Mouse (Mus musculus): ENCODE data around the gene Adnp. TPM values are rescaled to one million over a fixed set of nuclear protein-coding genes. Genes with fewer than 3 reads are reported as not detected.

Gene Adnp
- polyA plus RNA-seq, 1 experiment from 2014 or later = 7.9 TPM

DNA sequence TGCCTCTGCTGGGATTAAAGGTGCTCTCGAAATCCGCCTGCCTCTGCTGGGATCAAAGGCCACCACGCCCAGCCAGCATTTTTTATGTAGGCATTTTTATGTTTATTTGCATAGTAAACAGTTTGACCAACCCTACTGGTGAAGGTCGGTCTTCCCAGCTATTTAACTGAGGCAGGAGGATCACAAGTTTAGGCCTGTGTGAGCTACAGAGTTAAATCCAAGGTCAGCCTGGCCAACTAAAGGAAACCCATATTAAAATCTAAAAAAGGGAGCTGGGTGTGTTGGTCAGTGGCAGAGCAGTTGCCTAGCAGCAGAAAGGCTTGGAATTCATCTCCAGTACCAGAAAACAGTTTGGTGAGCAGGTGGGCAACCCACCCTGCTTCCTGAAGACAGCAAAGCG lies 26.4 kb upstream of the Adnp start:
- peaks cover 44% of the 10 kb centered on the region for H3K4me1 ChIP-seq
- peaks cover 20% of the 10 kb centered on the region for H3K36me3 ChIP-seq
- WGBS = 89% methylated on average over 5 of the region's 5 CpGs
- no peak overlapping the region for H3K27ac ChIP-seq (replicated peaks)
- no peak overlapping the region for H3K4me3 ChIP-seq (replicated peaks)
- no peak overlapping the region for H3K4me2 ChIP-seq
- no peak overlapping the region for H3K9ac ChIP-seq (replicated peaks)
- H3K9me3 ChIP-seq (replicated peaks) = no peaks in the 10 kb centered on the region
- H3K27me3 ChIP-seq (replicated peaks) = no peaks in the 10 kb centered on the region
- no peak for ATAC-seq (ENCODE audit: low FRiP score)

GRCm38 (mm10) chr2:168231471-168231829 lies 24.5 kb upstream of the Adnp start:
- 68% methylated on average over 31 of the region's 33 CpGs for WGBS
- no peak for ATAC-seq (ENCODE audit: low FRiP score)

GRCm38 (mm10) chr2:168230773-168231470 lies 24.0 kb upstream of the Adnp start:
- WGBS = 2% methylated on average over 102 of the region's 105 CpGs
- peak overlapping the region; percentile 84 for H3K9ac ChIP-seq (replicated peaks)

More at GRCm38 (mm10) chr2:168231471-168231829, 24.5 kb upstream of the Adnp start:
- peaks cover 52% of the 10 kb centered on the region for H3K4me1 ChIP-seq
- H3K4me3 ChIP-seq (replicated peaks) = peak overlapping the region; percentile 96
- peak overlapping the region; percentile 84 for H3K9ac ChIP-seq (replicated peaks)
- no peaks in the 10 kb centered on the region for H3K27me3 ChIP-seq (replicated peaks)
- H3K4me2 ChIP-seq = peak overlapping the region; percentile 99
- H3K27ac ChIP-seq (replicated peaks) = peak overlapping the region; percentile 98; the same call in 1 of the 2 replicates
- H3K36me3 ChIP-seq = peaks cover 24% of the 10 kb centered on the region
- H3K9me3 ChIP-seq (replicated peaks) = no peaks in the 10 kb centered on the region

DNA sequence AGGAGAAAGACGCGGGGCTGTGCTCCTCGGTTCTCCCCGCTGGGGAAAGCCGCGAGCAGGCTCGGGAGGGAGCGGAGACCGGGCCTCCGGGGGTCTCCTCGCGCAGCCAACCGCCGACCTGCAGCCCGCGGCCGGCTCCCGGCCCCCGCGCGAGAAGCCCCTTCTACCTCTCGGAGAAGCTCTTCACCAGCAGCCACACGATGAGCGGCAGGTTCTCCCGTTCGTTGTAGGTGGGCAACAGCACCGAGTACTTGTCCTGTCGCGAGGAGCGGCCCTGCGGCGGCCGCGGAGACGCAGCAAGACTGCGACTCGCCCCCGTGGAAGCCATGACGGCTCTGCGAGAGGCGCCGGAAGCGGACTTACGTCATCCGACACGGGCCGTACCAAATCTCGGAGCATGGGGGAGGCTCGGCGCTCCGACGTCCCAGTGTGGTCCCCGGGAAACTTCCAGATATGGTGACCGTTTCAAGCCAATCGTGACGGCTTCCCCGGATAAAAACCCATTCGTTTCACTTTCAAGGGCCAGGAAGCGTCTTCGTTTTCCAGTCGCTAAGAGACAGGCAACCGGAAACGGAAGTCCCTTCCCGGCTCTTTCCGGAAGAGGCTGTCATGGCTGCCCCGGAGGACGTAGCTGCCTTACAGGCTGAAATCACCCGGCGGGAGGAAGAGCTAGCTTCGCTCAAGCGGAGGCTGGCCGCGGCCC lies 23.3 kb upstream of the Adnp start, which contains the start of the genes Gm20716, Dpm1 and Mocs3:
Gene Gm20716, minus strand, starts transcription at position 339 of the 703 bp plus-strand sequence.
Gene Dpm1, minus strand, starts transcription at position 566 of the 703 bp plus-strand sequence.
Gene Mocs3, plus strand, starts transcription at position 597 of the 703 bp plus-strand sequence.
- H3K9ac ChIP-seq (replicated peaks) = peak within 1 kb of the TSS; percentile 84
- H3K4me3 ChIP-seq (replicated peaks) = peak within 1 kb of the TSS; percentile 96
- peak; percentile 93 for ATAC-seq (ENCODE audit: low FRiP score)
- peaks cover 52% of the 10 kb centered on the region for H3K4me1 ChIP-seq
- H3K27ac ChIP-seq (replicated peaks) = peak within 1 kb of the TSS; percentile 98
- no peaks in the 10 kb centered on the region for H3K27me3 ChIP-seq (replicated peaks)
- H3K4me2 ChIP-seq = peak within 1 kb of the TSS; percentile 99
- no peaks in the 10 kb centered on the region for H3K9me3 ChIP-seq (replicated peaks)
- WGBS = under 1% methylated on average over 73 of the region's 73 CpGs
- peaks cover 36% of the 10 kb centered on the region for H3K36me3 ChIP-seq

More at GRCm38 (mm10) chr2:168230773-168231470, 24.0 kb upstream of the Adnp start:
- H3K27me3 ChIP-seq (replicated peaks) = no peaks in the 10 kb centered on the region
- peak; percentile 62 for ATAC-seq (ENCODE audit: low FRiP score)
- peak overlapping the region; percentile 98 for H3K27ac ChIP-seq (replicated peaks)
- H3K9me3 ChIP-seq (replicated peaks) = no peaks in the 10 kb centered on the region
- peak overlapping the region; percentile 99 for H3K4me2 ChIP-seq
- peaks cover 29% of the 10 kb centered on the region for H3K36me3 ChIP-seq
- peaks cover 52% of the 10 kb centered on the region for H3K4me1 ChIP-seq
- H3K4me3 ChIP-seq (replicated peaks) = peak overlapping the region; percentile 96

DNA sequence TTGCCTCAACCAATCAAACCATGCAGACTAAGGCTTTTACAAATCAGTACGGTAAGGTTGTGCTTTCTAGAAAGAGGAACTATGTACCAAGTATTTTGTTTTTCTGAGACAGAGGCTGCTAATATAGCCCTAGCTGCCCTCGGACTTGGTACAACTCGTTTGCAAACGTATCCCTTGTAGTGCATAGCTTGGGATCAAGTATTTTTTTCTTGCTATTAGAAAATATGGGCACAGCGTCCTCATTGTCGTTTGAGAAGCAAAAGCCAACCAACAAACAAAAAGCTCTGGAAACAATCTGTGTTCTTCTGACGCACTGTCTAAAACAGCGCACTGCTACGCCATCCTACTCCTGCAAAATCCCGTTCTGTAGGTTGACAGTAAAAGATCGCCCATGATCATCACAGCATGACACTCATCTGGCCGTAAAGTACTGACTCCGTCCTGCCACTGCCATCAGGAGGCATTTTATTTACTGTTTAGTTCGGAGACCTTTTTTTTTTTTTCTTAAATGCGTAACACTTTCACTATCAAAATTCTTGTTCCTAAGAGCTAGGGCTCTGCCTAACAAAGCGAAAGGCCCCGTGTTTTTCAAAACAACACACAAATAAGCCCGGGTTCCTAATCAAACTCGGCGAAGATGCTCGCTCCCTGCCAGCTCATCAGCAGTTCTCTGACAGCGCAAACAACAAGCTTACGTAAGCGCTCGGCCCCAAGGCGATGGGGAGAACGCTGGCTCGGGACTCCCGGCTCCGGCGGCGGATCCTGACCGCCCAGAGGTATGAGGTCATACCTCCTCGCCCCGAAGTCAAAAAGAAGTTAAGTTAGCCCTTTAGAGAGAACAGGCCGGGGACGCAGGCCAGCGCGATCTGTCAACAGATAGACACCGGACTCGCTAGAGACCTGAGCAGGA lies 22.5 kb upstream of the Adnp start:
- no peak for ATAC-seq (ENCODE audit: low FRiP score)
- peak overlapping the region; percentile 84 for H3K9ac ChIP-seq (replicated peaks)

GRCm38 (mm10) chr2:168223326-168223725 lies 16.4 kb upstream of the Adnp start:
- H3K4me1 ChIP-seq = peaks cover 8% of the 10 kb centered on the region
- H3K4me3 ChIP-seq (replicated peaks) = no peak overlapping the region
- no peak overlapping the region for H3K27ac ChIP-seq (replicated peaks)
- H3K36me3 ChIP-seq = peaks cover 71% of the 10 kb centered on the region
- 91% methylated on average over 6 of the region's 6 CpGs for WGBS
- no peaks in the 10 kb centered on the region for H3K27me3 ChIP-seq (replicated peaks)
- no peak overlapping the region for H3K9ac ChIP-seq (replicated peaks)
- no peak overlapping the region for H3K4me2 ChIP-seq
- no peak for ATAC-seq (ENCODE audit: low FRiP score)
- no peaks in the 10 kb centered on the region for H3K9me3 ChIP-seq (replicated peaks)

More for the DNA sequence above, 22.5 kb upstream of the Adnp start:
- Histone ChIP-seq H3K4me2 (peak overlapping the region; percentile 99), H3K4me3 (replicated peaks) (peak overlapping the region; percentile 96), H3K27ac (replicated peaks) (peak overlapping the region; percentile 98), H3K9me3 (replicated peaks) (no peaks in the 10 kb centered on the region), H3K27me3 (replicated peaks) (no peaks in the 10 kb centered on the region), H3K36me3 (peaks cover 42% of the 10 kb centered on the region), H3K4me1 (peaks cover 52% of the 10 kb centered on the region)
- WGBS = 19% methylated on average over 41 of the region's 41 CpGs

DNA sequence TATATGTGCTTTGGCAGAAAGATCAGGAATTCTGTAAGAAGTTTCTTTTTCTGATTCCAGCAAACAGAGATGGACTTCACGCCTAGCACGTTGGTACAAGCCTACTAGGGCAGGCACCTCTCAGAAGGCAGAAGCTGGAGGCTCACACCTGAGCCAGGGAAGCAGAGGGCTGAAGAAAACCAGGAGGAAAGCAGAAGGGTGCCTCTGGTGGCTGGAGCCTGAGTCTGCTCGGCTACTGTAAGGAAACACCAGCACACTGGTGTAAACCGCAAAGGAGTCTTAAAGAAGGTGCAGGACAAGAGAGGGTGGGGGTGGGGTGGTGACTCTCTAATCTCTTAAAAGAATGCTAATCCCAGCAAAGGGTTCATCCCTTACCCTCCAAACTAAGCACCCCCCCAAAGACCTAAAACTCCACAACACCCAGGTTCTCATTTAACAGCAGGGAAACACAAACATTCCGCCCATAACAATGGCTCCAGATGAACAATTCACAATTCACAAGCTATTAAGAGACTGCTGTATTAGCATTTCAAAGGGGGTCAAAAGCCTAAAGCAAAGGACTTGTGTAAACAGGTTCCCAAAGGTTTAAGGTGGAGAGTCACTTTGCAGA lies 7.0 kb upstream of the Adnp start:
- H3K27me3 ChIP-seq (replicated peaks) = no peaks in the 10 kb centered on the region
- H3K9me3 ChIP-seq (replicated peaks) = no peaks in the 10 kb centered on the region
- no peak overlapping the region for H3K4me2 ChIP-seq
- 39% methylated on average over 5 of the region's 5 CpGs for WGBS
- H3K4me3 ChIP-seq (replicated peaks) = no peak overlapping the region
- no peaks in the 10 kb centered on the region for H3K4me1 ChIP-seq
- peaks cover 83% of the 10 kb centered on the region for H3K36me3 ChIP-seq
- H3K27ac ChIP-seq (replicated peaks) = no peak overlapping the region
- H3K9ac ChIP-seq (replicated peaks) = no peak overlapping the region
- no peak for ATAC-seq (ENCODE audit: low FRiP score)

GRCm38 (mm10) chr2:168207883-168208282 lies 971 bp upstream of the Adnp start:
- 92% methylated on average over 3 of the region's 3 CpGs for whole genome bisulfite sequencing
- H3K36me3 ChIP-seq = peaks cover 45% of the 10 kb centered on the region
- H3K27ac ChIP-seq (replicated peaks) = peak overlapping the region; percentile 99
- H3K4me1 ChIP-seq = peaks cover 27% of the 10 kb centered on the region
- peak overlapping the region; percentile 73 for H3K4me2 ChIP-seq
- peak overlapping the region; percentile 95; the same call in 1 of the 2 replicates for H3K9ac ChIP-seq (replicated peaks)
- no peak for ATAC-seq (ENCODE audit: low FRiP score)
- H3K9me3 ChIP-seq (replicated peaks) = no peaks in the 10 kb centered on the region
- no peaks in the 10 kb centered on the region for H3K27me3 ChIP-seq (replicated peaks)
- peak overlapping the region; percentile 95; the same call in 1 of the 2 replicates for H3K4me3 ChIP-seq (replicated peaks)

- WGBS = 1% methylated on average over 44 of the region's 49 CpGs
- H3K4me3 ChIP-seq (replicated peaks) = peak overlapping the region; percentile 95
- H3K9ac ChIP-seq (replicated peaks) = peak overlapping the region; percentile 95
- H3K27ac ChIP-seq (replicated peaks) = peak overlapping the region; percentile 99
- H3K9me3 ChIP-seq (replicated peaks) = no peaks in the 10 kb centered on the region
- H3K4me2 ChIP-seq = peak overlapping the region; percentile 73
- H3K4me1 ChIP-seq = peaks cover 42% of the 10 kb centered on the region
- ATAC-seq (ENCODE audit: low FRiP score) = peak; percentile 40
- H3K27me3 ChIP-seq (replicated peaks) = no peaks in the 10 kb centered on the region
- peaks cover 27% of the 10 kb centered on the region for H3K36me3 ChIP-seq
Observed at GRCm38 (mm10) chr2:168205681-168206631, 956 bp downstream of the Adnp start.

- Histone ChIP-seq H3K36me3 (peaks cover 21% of the 10 kb centered on the region), H3K4me1 (peaks cover 49% of the 10 kb centered on the region), H3K9ac (replicated peaks) (peak overlapping the region; percentile 95), H3K4me3 (replicated peaks) (peak overlapping the region; percentile 95), H3K9me3 (replicated peaks) (no peaks in the 10 kb centered on the region), H3K27me3 (replicated peaks) (no peaks in the 10 kb centered on the region), H3K4me2 (peak overlapping the region; percentile 73), H3K27ac (replicated peaks) (peak overlapping the region; percentile 99)
- ATAC-seq (ENCODE audit: low FRiP score) = peak; percentile 46
- WGBS = 8% methylated on average over 6 of the region's 6 CpGs
Observed at GRCm38 (mm10) chr2:168205265-168205664, 1.6 kb downstream of the Adnp start.

Data from neural tube, embryonic 15.5 days (tissue).